Mouse (Mus musculus): ENCODE measurements around the gene Trpm5. TPM values are rescaled to one million over a fixed set of nuclear protein-coding genes. Genes with fewer than 3 reads are reported as not detected.

Gene Trpm5
- polyA plus RNA-seq, 1 experiment = not detected

GRCm38 (mm10) chr7:143069751-143070400 lies 24.6 kb downstream of the Trpm5 start:
- Histone ChIP-seq H3K36me3 (ENCODE audit: control insufficient read depth, insufficient read depth, low read length, poor library complexity, severe bottlenecking) (peaks cover 25% of the 10 kb centered on the region), H3K27ac (ENCODE audit: insufficient read depth, low read length) (peak overlapping the region; percentile 12; the same call in 1 of the 2 replicates), H3K9ac (ENCODE audit: low read depth, poor library complexity, severe bottlenecking) (peak overlapping the region; percentile 64), H3K4me3 (ENCODE audit: low read depth, low read length) (peak overlapping the region; percentile 90), H3K4me1 (ENCODE audit: control insufficient read depth, insufficient read depth, low read length) (no peaks in the 10 kb centered on the region), H3K9me3 (replicated peaks; ENCODE audit: control insufficient read depth, insufficient read depth, low read length, poor library complexity, severe bottlenecking) (no peaks in the 10 kb centered on the region), H3K27me3 (ENCODE audit: control insufficient read depth, insufficient read depth, low read length, poor library complexity, severe bottlenecking) (no peaks in the 10 kb centered on the region)
- TF ChIP-seq POLR2A (IDR thresholded peaks at IDR 0.05; ENCODE audit: insufficient read depth, low read length) = no peak
- no peak for TF ChIP-seq CTCF (IDR thresholded peaks at IDR 0.05; ENCODE audit: low read depth, low read length)

- peak within 1 kb of the TSS; percentile 77 for H3K27ac ChIP-seq (ENCODE audit: insufficient read depth, low read length)
- H3K4me1 ChIP-seq (ENCODE audit: control insufficient read depth, insufficient read depth, low read length) = no peaks in the 10 kb centered on the region
- peak within 1 kb of the TSS; percentile 64 for H3K9ac ChIP-seq (ENCODE audit: low read depth, poor library complexity, severe bottlenecking)
- H3K9me3 ChIP-seq (replicated peaks; ENCODE audit: control insufficient read depth, insufficient read depth, low read length, poor library complexity, severe bottlenecking) = no peaks in the 10 kb centered on the region
- TF ChIP-seq POLR2A (IDR thresholded peaks at IDR 0.05; ENCODE audit: insufficient read depth, low read length) (peak; percentile 18), CTCF (IDR thresholded peaks at IDR 0.05; ENCODE audit: low read depth, low read length) (no peak), EP300 (IDR thresholded peaks at IDR 0.05; ENCODE audit: insufficient read depth, low read depth, low read length) (0 out of 2 replicates have a peak, but pooled peaks have one; percentile 2)
- no peaks in the 10 kb centered on the region for H3K27me3 ChIP-seq (ENCODE audit: control insufficient read depth, insufficient read depth, low read length, poor library complexity, severe bottlenecking)
- peaks cover 33% of the 10 kb centered on the region for H3K36me3 ChIP-seq (ENCODE audit: control insufficient read depth, insufficient read depth, low read length, poor library complexity, severe bottlenecking)
- H3K4me3 ChIP-seq (ENCODE audit: low read depth, low read length) = peak within 1 kb of the TSS; percentile 90
Observed at GRCm38 (mm10) chr7:143068882-143069591, 25.4 kb downstream of the Trpm5 start, which contains the start of gene Tssc4. Gene Tssc4 (plus strand): TSS chr7:143069249.

DNA sequence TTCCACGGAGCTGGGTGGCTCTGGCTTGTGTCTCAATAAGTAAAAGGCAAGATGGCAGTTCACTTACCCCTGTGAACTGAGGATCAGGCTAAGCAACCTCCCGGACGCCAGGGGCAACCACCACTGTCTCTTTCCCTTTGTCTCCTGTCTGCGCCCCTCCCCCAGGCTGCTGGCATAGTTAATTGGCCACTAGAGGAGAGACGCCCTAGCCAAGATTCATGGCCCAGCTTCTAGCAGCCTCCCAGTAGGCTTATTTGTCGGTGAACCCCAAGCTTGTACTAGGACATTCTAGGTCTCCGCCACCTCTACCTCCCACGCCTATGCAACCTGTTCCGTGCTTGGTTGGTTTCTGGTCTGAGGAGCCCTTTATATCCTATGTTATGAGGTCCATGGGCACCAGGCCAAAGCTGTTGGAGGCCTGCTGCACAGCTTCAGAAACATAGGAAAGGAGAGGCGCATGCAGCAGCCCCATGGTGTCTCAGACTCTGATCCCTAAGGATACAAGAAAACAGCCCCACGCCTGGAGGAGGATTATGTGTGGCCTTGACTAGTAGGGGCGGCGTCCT lies 26.0 kb downstream of the Trpm5 start:
- Histone ChIP-seq H3K27ac (ENCODE audit: insufficient read depth, low read length) (peak overlapping the region; percentile 77), H3K27me3 (ENCODE audit: control insufficient read depth, insufficient read depth, low read length, poor library complexity, severe bottlenecking) (no peaks in the 10 kb centered on the region), H3K9me3 (replicated peaks; ENCODE audit: control insufficient read depth, insufficient read depth, low read length, poor library complexity, severe bottlenecking) (no peaks in the 10 kb centered on the region), H3K4me3 (ENCODE audit: low read depth, low read length) (peak overlapping the region; percentile 65), H3K4me1 (ENCODE audit: control insufficient read depth, insufficient read depth, low read length) (no peaks in the 10 kb centered on the region), H3K9ac (ENCODE audit: low read depth, poor library complexity, severe bottlenecking) (peak overlapping the region; percentile 11), H3K36me3 (ENCODE audit: control insufficient read depth, insufficient read depth, low read length, poor library complexity, severe bottlenecking) (peaks cover 39% of the 10 kb centered on the region)
- no peak for TF ChIP-seq EP300 (IDR thresholded peaks at IDR 0.05; ENCODE audit: insufficient read depth, low read depth, low read length)
- no peak for TF ChIP-seq CTCF (IDR thresholded peaks at IDR 0.05; ENCODE audit: low read depth, low read length)
- no peak for TF ChIP-seq POLR2A (IDR thresholded peaks at IDR 0.05; ENCODE audit: insufficient read depth, low read length)

GRCm38 (mm10) chr7:143067897-143068296 lies 26.5 kb downstream of the Trpm5 start:
- TF ChIP-seq EP300 (IDR thresholded peaks at IDR 0.05; ENCODE audit: insufficient read depth, low read depth, low read length) (no peak), CTCF (IDR thresholded peaks at IDR 0.05; ENCODE audit: low read depth, low read length) (no peak)
- peaks cover 44% of the 10 kb centered on the region for H3K36me3 ChIP-seq (ENCODE audit: control insufficient read depth, insufficient read depth, low read length, poor library complexity, severe bottlenecking)
- H3K4me3 ChIP-seq (ENCODE audit: low read depth, low read length) = peak overlapping the region; percentile 65; the same call in 1 of the 2 replicates
- peak overlapping the region; percentile 11; the same call in 1 of the 2 replicates for H3K9ac ChIP-seq (ENCODE audit: low read depth, poor library complexity, severe bottlenecking)
- no peaks in the 10 kb centered on the region for H3K27me3 ChIP-seq (ENCODE audit: control insufficient read depth, insufficient read depth, low read length, poor library complexity, severe bottlenecking)
- peak overlapping the region; percentile 77 for H3K27ac ChIP-seq (ENCODE audit: insufficient read depth, low read length)
- no peaks in the 10 kb centered on the region for H3K4me1 ChIP-seq (ENCODE audit: control insufficient read depth, insufficient read depth, low read length)
- no peaks in the 10 kb centered on the region for H3K9me3 ChIP-seq (replicated peaks; ENCODE audit: control insufficient read depth, insufficient read depth, low read length, poor library complexity, severe bottlenecking)

DNA sequence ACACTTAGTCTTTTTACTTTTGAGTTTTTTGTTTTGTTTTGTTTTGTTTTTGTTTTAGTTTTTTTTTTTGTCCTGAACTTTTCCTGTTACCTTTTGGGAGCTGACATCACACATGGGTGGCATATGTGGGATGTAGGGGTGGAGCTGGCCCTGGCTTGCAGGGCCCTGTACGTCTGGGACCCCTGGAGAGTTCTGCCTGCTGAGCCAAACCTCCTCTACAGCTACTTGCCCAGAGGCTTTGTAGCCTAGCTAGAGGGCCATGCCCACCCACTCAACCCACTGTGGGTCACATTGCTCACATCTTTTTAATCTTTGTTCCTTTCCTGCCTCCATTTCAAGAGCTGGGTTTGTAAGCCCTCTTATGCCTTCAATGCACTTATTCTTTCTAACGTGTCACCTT lies 27.0 kb downstream of the Trpm5 start:
- TF ChIP-seq CTCF (IDR thresholded peaks at IDR 0.05; ENCODE audit: low read depth, low read length) (no peak), POLR2A (IDR thresholded peaks at IDR 0.05; ENCODE audit: insufficient read depth, low read length) (no peak), EP300 (IDR thresholded peaks at IDR 0.05; ENCODE audit: insufficient read depth, low read depth, low read length) (no peak)
- Histone ChIP-seq H3K4me1 (ENCODE audit: control insufficient read depth, insufficient read depth, low read length) (peaks cover 2% of the 10 kb centered on the region), H3K4me3 (ENCODE audit: low read depth, low read length) (no peak overlapping the region), H3K9ac (ENCODE audit: low read depth, poor library complexity, severe bottlenecking) (no peak overlapping the region), H3K9me3 (replicated peaks; ENCODE audit: control insufficient read depth, insufficient read depth, low read length, poor library complexity, severe bottlenecking) (no peaks in the 10 kb centered on the region), H3K27me3 (ENCODE audit: control insufficient read depth, insufficient read depth, low read length, poor library complexity, severe bottlenecking) (no peaks in the 10 kb centered on the region), H3K36me3 (ENCODE audit: control insufficient read depth, insufficient read depth, low read length, poor library complexity, severe bottlenecking) (peaks cover 48% of the 10 kb centered on the region), H3K27ac (ENCODE audit: insufficient read depth, low read length) (no peak overlapping the region)

DNA sequence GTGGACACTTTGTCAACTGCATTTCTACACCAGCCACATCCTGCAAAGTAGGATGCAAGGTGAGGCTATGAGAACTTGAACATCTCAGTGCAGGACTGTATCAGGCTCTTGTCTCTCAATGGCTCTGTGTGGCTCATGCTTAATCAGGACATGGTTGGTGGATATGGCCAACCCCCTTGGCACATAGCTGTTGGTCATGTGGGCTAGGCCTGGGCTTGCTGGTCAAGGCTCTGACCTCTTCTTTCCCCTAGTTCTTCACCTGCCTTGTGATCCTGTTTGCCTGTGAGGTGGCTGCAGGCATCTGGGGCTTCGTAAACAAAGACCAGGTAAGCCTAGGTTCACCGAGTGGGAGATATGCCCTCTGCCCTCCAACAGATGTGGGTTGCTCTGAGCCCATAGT lies 28.8 kb downstream of the Trpm5 start:
- no peaks in the 10 kb centered on the region for H3K27me3 ChIP-seq (ENCODE audit: control insufficient read depth, insufficient read depth, low read length, poor library complexity, severe bottlenecking)
- H3K9me3 ChIP-seq (replicated peaks; ENCODE audit: control insufficient read depth, insufficient read depth, low read length, poor library complexity, severe bottlenecking) = no peaks in the 10 kb centered on the region
- peaks cover 60% of the 10 kb centered on the region for H3K36me3 ChIP-seq (ENCODE audit: control insufficient read depth, insufficient read depth, low read length, poor library complexity, severe bottlenecking)
- peaks cover 6% of the 10 kb centered on the region for H3K4me1 ChIP-seq (ENCODE audit: control insufficient read depth, insufficient read depth, low read length)
- H3K27ac ChIP-seq (ENCODE audit: insufficient read depth, low read length) = no peak overlapping the region
- H3K9ac ChIP-seq (ENCODE audit: low read depth, poor library complexity, severe bottlenecking) = no peak overlapping the region
- TF ChIP-seq POLR2A (IDR thresholded peaks at IDR 0.05; ENCODE audit: insufficient read depth, low read length) (no peak), EP300 (IDR thresholded peaks at IDR 0.05; ENCODE audit: insufficient read depth, low read depth, low read length) (no peak), CTCF (IDR thresholded peaks at IDR 0.05; ENCODE audit: low read depth, low read length) (no peak)
- H3K4me3 ChIP-seq (ENCODE audit: low read depth, low read length) = no peak overlapping the region

Measured in ES-Bruce4 (cell line).